ENCODE assay signal across 8 mouse cellular contexts in the genomic region with DNA sequence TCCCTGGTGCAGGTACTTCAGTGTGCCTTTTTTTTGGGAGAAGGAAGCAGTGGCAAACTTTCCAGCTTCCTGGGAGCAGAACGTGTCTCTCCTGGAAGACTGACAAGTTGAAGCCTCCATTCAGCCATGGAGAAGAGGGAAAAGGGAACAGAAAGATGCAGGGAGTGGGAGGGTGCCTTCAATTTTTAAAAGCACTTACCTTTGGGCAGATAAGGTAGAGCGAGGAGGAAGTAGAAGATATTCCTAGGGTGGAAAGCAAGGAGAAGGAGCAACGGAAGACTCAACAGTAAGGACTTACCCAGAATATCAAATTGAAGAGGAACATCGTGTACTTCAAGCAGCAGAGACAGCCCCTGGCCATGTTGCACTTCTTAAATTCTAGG.
A peak's percentile ranks its signal among the peaks of the same experiment; 100 is the strongest.
DNase-seq lines count a peak whose midpoint lies in the region; ATAC-seq and TF ChIP-seq lines count a peak whose summit lies in the region.

No protein-coding gene starts in this region.

- no peaks in the 10 kb centered on the region for H3K9me3 ChIP-seq in kidney, embryonic 14.5 days (ENCODE audit: control insufficient read depth, low read length)
- no peaks in the 10 kb centered on the region for H3K9me3 ChIP-seq in embryonic facial prominence, embryonic 11.5 days (replicated peaks; ENCODE audit: control insufficient read depth, low read length)
- no peaks in the 10 kb centered on the region for H3K9me3 ChIP-seq in hindbrain, embryonic 16.5 days (ENCODE audit: control insufficient read depth, low read length)
- no peaks in the 10 kb centered on the region for H3K9me3 ChIP-seq in midbrain, postnatal 0 days (ENCODE audit: low read length)

- H3K27me3 ChIP-seq in kidney, embryonic 14.5 days (ENCODE audit: control insufficient read depth, insufficient read depth, low read length) = peaks cover 8% of the 10 kb centered on the region; the same call in 1 of the 2 replicates
- H3K27me3 ChIP-seq in embryonic facial prominence, embryonic 11.5 days (ENCODE audit: control insufficient read depth, insufficient read depth, low read length) = no peaks in the 10 kb centered on the region
- no peaks in the 10 kb centered on the region for H3K27me3 ChIP-seq in hindbrain, embryonic 16.5 days (replicated peaks; ENCODE audit: control insufficient read depth, insufficient read depth, low read length)
- H3K27me3 ChIP-seq in midbrain, postnatal 0 days (ENCODE audit: insufficient read depth, low read length) = no peaks in the 10 kb centered on the region

- peak overlapping the region; percentile 64; the same call in 1 of the 2 replicates for H3K9ac ChIP-seq in kidney, embryonic 14.5 days (ENCODE audit: low read depth, low read length)
- peak overlapping the region; percentile 73 for H3K9ac ChIP-seq in embryonic facial prominence, embryonic 11.5 days (replicated peaks; ENCODE audit: low read length)
- H3K9ac ChIP-seq in hindbrain, embryonic 16.5 days (ENCODE audit: low read depth, low read length) = peak overlapping the region; percentile 75
- peak overlapping the region; percentile 69 for H3K9ac ChIP-seq in midbrain, postnatal 0 days (replicated peaks; ENCODE audit: low read length, poor library complexity, severe bottlenecking)

- DNase-seq in kidney, postnatal 4 days = no peak
- no peak for DNase-seq in embryonic facial prominence, embryonic 11.5 days (ENCODE audit: low spot score)
- no peak for DNase-seq in midbrain, postnatal 0 days (ENCODE audit: low spot score)
- DNase-seq in ovary, postnatal 14 days (ENCODE audit: low spot score) = no peak
- no peak for DNase-seq in right cerebral cortex, postnatal 14 days
- no peak for DNase-seq in kidney, adult 18-20 months

- peak overlapping the region; percentile 97 for H3K4me2 ChIP-seq in kidney, embryonic 14.5 days (replicated peaks; ENCODE audit: low read depth, low read length)
- peak overlapping the region; percentile 99 for H3K4me2 ChIP-seq in embryonic facial prominence, embryonic 11.5 days (ENCODE audit: low read depth, low read length)
- peak overlapping the region; percentile 90 for H3K4me2 ChIP-seq in hindbrain, embryonic 16.5 days (ENCODE audit: low read length)
- H3K4me2 ChIP-seq in midbrain, postnatal 0 days (ENCODE audit: low read depth, low read length, poor library complexity, severe bottlenecking) = peak overlapping the region; percentile 91

- H3K27ac ChIP-seq in kidney, embryonic 14.5 days (ENCODE audit: low read depth, low read length) = no peak overlapping the region
- no peak overlapping the region for H3K27ac ChIP-seq in embryonic facial prominence, embryonic 11.5 days (replicated peaks; ENCODE audit: low read depth, low read length)
- H3K27ac ChIP-seq in hindbrain, embryonic 16.5 days (ENCODE audit: low read depth, low read length) = no peak overlapping the region
- peak overlapping the region; percentile 77 for H3K27ac ChIP-seq in midbrain, postnatal 0 days (ENCODE audit: low read depth, low read length)

- TF ChIP-seq CTCF in midbrain, postnatal 0 days (IDR thresholded peaks at IDR 0.05) = no peak

- H3K36me3 ChIP-seq in kidney, embryonic 14.5 days (ENCODE audit: control insufficient read depth, insufficient read depth, low read length) = no peaks in the 10 kb centered on the region
- no peaks in the 10 kb centered on the region for H3K36me3 ChIP-seq in embryonic facial prominence, embryonic 11.5 days (replicated peaks; ENCODE audit: control insufficient read depth, insufficient read depth, low read depth, low read length)
- no peaks in the 10 kb centered on the region for H3K36me3 ChIP-seq in hindbrain, embryonic 16.5 days (ENCODE audit: control insufficient read depth, insufficient read depth, low read length)
- no peaks in the 10 kb centered on the region for H3K36me3 ChIP-seq in midbrain, postnatal 0 days (ENCODE audit: insufficient read depth, low read length)

- WGBS in kidney, embryonic 14.5 days = 20% methylated on average over 4 of the region's 4 CpGs
- WGBS in embryonic facial prominence, embryonic 11.5 days = 3% methylated on average over 4 of the region's 4 CpGs
- 8% methylated on average over 4 of the region's 4 CpGs for WGBS in hindbrain, embryonic 16.5 days
- WGBS in midbrain, postnatal 0 days = 18% methylated on average over 4 of the region's 4 CpGs

- H3K4me1 ChIP-seq in kidney, embryonic 14.5 days (ENCODE audit: control insufficient read depth, insufficient read depth, low read length) = peaks cover 37% of the 10 kb centered on the region
- H3K4me1 ChIP-seq in embryonic facial prominence, embryonic 11.5 days (ENCODE audit: control insufficient read depth, insufficient read depth, low read length) = peaks cover 10% of the 10 kb centered on the region
- H3K4me1 ChIP-seq in hindbrain, embryonic 16.5 days (ENCODE audit: control insufficient read depth, insufficient read depth, low read depth, low read length) = peaks cover 35% of the 10 kb centered on the region
- peaks cover 16% of the 10 kb centered on the region; the same call in 1 of the 2 replicates for H3K4me1 ChIP-seq in midbrain, postnatal 0 days (ENCODE audit: insufficient read depth, low read length)

- ATAC-seq in kidney, embryonic 14.5 days (ENCODE audit: low FRiP score, low TSS enrichment) = no peak
- no peak for ATAC-seq in embryonic facial prominence, embryonic 11.5 days (replicated peaks; ENCODE audit: insufficient number of reproducible peaks, low FRiP score, low TSS enrichment, low read depth)
- ATAC-seq in hindbrain, embryonic 16.5 days = no peak
- ATAC-seq in midbrain, postnatal 0 days (ENCODE audit: low FRiP score) = no peak

- H3K4me3 ChIP-seq in kidney, embryonic 14.5 days (ENCODE audit: low read length) = peak overlapping the region; percentile 54
- H3K4me3 ChIP-seq in embryonic facial prominence, embryonic 11.5 days (ENCODE audit: low read depth, low read length) = peak overlapping the region; percentile 48
- peak overlapping the region; percentile 67 for H3K4me3 ChIP-seq in hindbrain, embryonic 16.5 days (ENCODE audit: low read length)
- H3K4me3 ChIP-seq in midbrain, postnatal 0 days (ENCODE audit: low read depth, low read length) = peak overlapping the region; percentile 48
